In the genomic region with DNA sequence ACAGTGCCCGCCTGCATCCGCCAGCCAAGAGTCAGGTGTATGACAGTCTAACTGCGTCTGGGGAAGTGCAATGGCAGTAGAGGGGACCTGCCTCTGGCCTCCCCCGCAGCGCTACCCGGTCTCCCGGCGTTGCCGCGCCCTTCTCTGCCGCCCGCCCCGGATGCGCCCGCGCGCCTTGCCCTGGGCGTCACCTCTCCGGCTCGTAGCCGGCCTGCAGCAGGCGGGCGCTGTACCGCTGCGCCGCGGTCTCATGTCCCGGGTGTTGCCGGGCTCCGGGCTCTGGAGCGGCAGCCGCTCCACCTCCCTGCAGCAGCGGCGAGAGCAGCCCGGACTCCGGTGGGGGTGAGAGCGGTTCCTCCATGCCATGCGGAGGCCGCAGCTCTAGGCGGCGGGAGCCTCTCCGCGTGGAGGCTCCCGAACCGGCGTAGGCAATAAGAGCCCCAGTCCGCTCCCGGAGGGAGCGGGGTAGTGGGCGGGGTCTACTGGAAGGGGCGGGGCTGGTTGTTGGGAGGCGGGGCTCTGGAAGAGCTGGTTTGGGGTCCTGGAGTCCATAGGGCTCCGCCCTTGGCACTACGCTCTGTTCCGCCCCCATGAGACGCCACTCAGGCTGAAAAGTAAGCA, we compare ENCODE assay signal across 8 mouse cellular contexts. TPM values are rescaled to one million over a fixed set of nuclear protein-coding genes. Genes with fewer than 3 reads are reported as not detected.
DNase-seq lines count a peak whose midpoint lies in the region; ATAC-seq and TF ChIP-seq lines count a peak whose summit lies in the region.

A gene (minus strand): TSS at position 484 of the 621 bp plus-strand sequence.

- H3K4me2 ChIP-seq in kidney, embryonic 14.5 days (replicated peaks; ENCODE audit: low read depth, low read length) = peak within 1 kb of the TSS; percentile 99
- peak within 1 kb of the TSS; percentile 94 for H3K4me2 ChIP-seq in liver, embryonic 12.5 days
- peak within 1 kb of the TSS; percentile 96 for H3K4me2 ChIP-seq in stomach, postnatal 0 days (replicated peaks; ENCODE audit: low read depth)

- WGBS in embryonic facial prominence, embryonic 10.5 days = under 1% methylated on average over 56 of the region's 56 CpGs
- under 1% methylated on average over 55 of the region's 56 CpGs for WGBS in kidney, embryonic 14.5 days
- under 1% methylated on average over 56 of the region's 56 CpGs for WGBS in liver, embryonic 12.5 days (ENCODE audit: insufficient replicate concordance)
- under 1% methylated on average over 56 of the region's 56 CpGs for WGBS in stomach, postnatal 0 days

- peak within 1 kb of the TSS; percentile 67 for H3K4me3 ChIP-seq in embryonic facial prominence, embryonic 10.5 days
- peak within 1 kb of the TSS; percentile 72 for H3K4me3 ChIP-seq in kidney, embryonic 14.5 days (ENCODE audit: low read length)
- peak within 1 kb of the TSS; percentile 63 for H3K4me3 ChIP-seq in liver, embryonic 12.5 days
- H3K4me3 ChIP-seq in stomach, postnatal 0 days (ENCODE audit: low read depth, low read length) = peak within 1 kb of the TSS; percentile 61

- peak; percentile 14; the same call in 1 of the 2 replicates for TF ChIP-seq CTCF in stomach, postnatal 0 days (IDR thresholded peaks at IDR 0.05; ENCODE audit: low read depth)

- ATAC-seq in kidney, embryonic 14.5 days (ENCODE audit: low FRiP score, low TSS enrichment) = peak; percentile 78
- ATAC-seq in liver, embryonic 12.5 days = peak; percentile 81
- ATAC-seq in stomach, postnatal 0 days (ENCODE audit: low FRiP score, low TSS enrichment) = peak; percentile 72

- H3K4me1 ChIP-seq in embryonic facial prominence, embryonic 10.5 days = peaks cover 53% of the 10 kb centered on the region
- H3K4me1 ChIP-seq in kidney, embryonic 14.5 days (ENCODE audit: control insufficient read depth, insufficient read depth, low read length) = peaks cover 26% of the 10 kb centered on the region
- H3K4me1 ChIP-seq in liver, embryonic 12.5 days = peaks cover 39% of the 10 kb centered on the region
- peaks cover 10% of the 10 kb centered on the region for H3K4me1 ChIP-seq in stomach, postnatal 0 days (replicated peaks; ENCODE audit: control insufficient read depth, insufficient read depth)

- peaks cover 47% of the 10 kb centered on the region for H3K27me3 ChIP-seq in embryonic facial prominence, embryonic 10.5 days (replicated peaks; ENCODE audit: low read depth, poor library complexity, severe bottlenecking)
- H3K27me3 ChIP-seq in kidney, embryonic 14.5 days (ENCODE audit: control insufficient read depth, insufficient read depth, low read length) = no peaks in the 10 kb centered on the region; the same call in 1 of the 2 replicates
- peaks cover 57% of the 10 kb centered on the region for H3K27me3 ChIP-seq in liver, embryonic 12.5 days (replicated peaks)
- H3K27me3 ChIP-seq in stomach, postnatal 0 days (ENCODE audit: control insufficient read depth, insufficient read depth, low read length) = no peaks in the 10 kb centered on the region

- peak; percentile 89 for DNase-seq in A20 (ENCODE audit: low read depth, low spot score)
- DNase-seq in adrenal gland, adult 8-10 months = peak; percentile 64
- DNase-seq in embryonic facial prominence, embryonic 10.5 days (ENCODE audit: low spot score) = peak; percentile 91
- DNase-seq in heart, adult 9 months (ENCODE audit: low spot score in 2 of 2) = peak; percentile 86 to 88
- DNase-seq in naive thymus-derived CD4-positive, alpha-beta T cell, adult 2 months (ENCODE audit: low read depth) = peak; percentile 86
- peak; percentile 82 for DNase-seq in stomach, postnatal 0 days (ENCODE audit: low spot score)

- peak within 1 kb of the TSS; percentile 65 for H3K9ac ChIP-seq in kidney, embryonic 14.5 days (ENCODE audit: low read depth, low read length)
- peak within 1 kb of the TSS; percentile 61 for H3K9ac ChIP-seq in liver, embryonic 12.5 days
- peak within 1 kb of the TSS; percentile 61 for H3K9ac ChIP-seq in stomach, postnatal 0 days (ENCODE audit: low read length)

- H3K27ac ChIP-seq in embryonic facial prominence, embryonic 10.5 days (replicated peaks) = peak within 1 kb of the TSS; percentile 73; the same call in 1 of the 2 replicates
- no peak within 1 kb of the TSS for H3K27ac ChIP-seq in kidney, embryonic 14.5 days (ENCODE audit: low read depth, low read length)
- H3K27ac ChIP-seq in liver, embryonic 12.5 days = peak within 1 kb of the TSS; percentile 41; the same call in 1 of the 2 replicates
- H3K27ac ChIP-seq in stomach, postnatal 0 days (replicated peaks) = peak within 1 kb of the TSS; percentile 46; the same call in 1 of the 2 replicates

- H3K9me3 ChIP-seq in embryonic facial prominence, embryonic 10.5 days = no peaks in the 10 kb centered on the region
- no peaks in the 10 kb centered on the region for H3K9me3 ChIP-seq in kidney, embryonic 14.5 days (ENCODE audit: control insufficient read depth, low read length)
- no peaks in the 10 kb centered on the region for H3K9me3 ChIP-seq in liver, embryonic 12.5 days (replicated peaks)
- no peaks in the 10 kb centered on the region for H3K9me3 ChIP-seq in stomach, postnatal 0 days (ENCODE audit: control insufficient read depth, low read length)

- no peaks in the 10 kb centered on the region for H3K36me3 ChIP-seq in embryonic facial prominence, embryonic 10.5 days (replicated peaks)
- H3K36me3 ChIP-seq in kidney, embryonic 14.5 days (ENCODE audit: control insufficient read depth, insufficient read depth, low read length) = no peaks in the 10 kb centered on the region
- no peaks in the 10 kb centered on the region for H3K36me3 ChIP-seq in liver, embryonic 12.5 days
- H3K36me3 ChIP-seq in stomach, postnatal 0 days (ENCODE audit: control insufficient read depth, insufficient read depth, low read length) = no peaks in the 10 kb centered on the region

- TF ChIP-seq EP300 in stomach, postnatal 0 days (optimal IDR thresholded peaks at IDR 0.05) = no peak

RNA-seq across cellular contexts. Expression of the gene that starts here (rescaled TPM):
- total RNA-seq in adrenal gland, adult 8-10 months (2022) = 10 to 100 TPM; 46.9 to 67.5 (median 53.0) TPM
- 44.7 and 50.2 TPM in 2 replicates for polyA plus RNA-seq in embryonic facial prominence, embryonic 10.5 days (2016; fragmentation: Nextera tagmentation; extraction: Ambion mirVana)
- 26.3 and 41.7 TPM in 2 replicates for polyA plus RNA-seq in kidney, embryonic 14.5 days (2014; fragmentation: Nextera tagmentation; extraction: Ambion mirVana)
- 13.7 and 14.3 TPM in 2 replicates for polyA plus RNA-seq in liver, embryonic 12.5 days (2016; fragmentation: Nextera tagmentation; extraction: Ambion mirVana)
- polyA plus RNA-seq in stomach, postnatal 0 days (2015; fragmentation: Nextera tagmentation; extraction: Ambion mirVana) = 26.9 and 28.0 TPM in 2 replicates
